Mouse (Mus musculus): ENCODE results near the gene Zrsr2.
A peak's percentile ranks its signal among the peaks of the same experiment; 100 is the strongest.

Gene Zrsr2

GRCm38 (mm10) chrX:163958467-163958875 lies at the start of gene Zrsr2:
Gene Zrsr2 (minus strand): TSS chrX:163958661.
- DNase-seq: peak; percentile 86 to 93

GRCm38 (mm10) chrX:164004809-164005208 lies 46.3 kb upstream of the Zrsr2 start:
- DNase-seq: peak in 1 of 2 experiments; percentile 7

GRCm38 (mm10) chrX:163999848-164000247 lies 41.4 kb upstream of the Zrsr2 start:
- no peak for DNase-seq

GRCm38 (mm10) chrX:163996754-163997153 lies 38.3 kb upstream of the Zrsr2 start:
- no peak for DNase-seq

- no peak for DNase-seq
These were observed 29.4 kb upstream of the Zrsr2 start for GRCm38 (mm10) chrX:163987718-163988374.

- no peak for DNase-seq
These were observed 23.7 kb upstream of the Zrsr2 start for GRCm38 (mm10) chrX:163982129-163982528.

- no peak for DNase-seq
These were observed 23.0 kb upstream of the Zrsr2 start for GRCm38 (mm10) chrX:163981500-163981899.

- no peak for DNase-seq
These were observed 22.6 kb upstream of the Zrsr2 start for GRCm38 (mm10) chrX:163981092-163981491.

GRCm38 (mm10) chrX:163957803-163958466 lies 526 bp downstream of the Zrsr2 start:
- DNase-seq: peak; percentile 60 to 84

- no peak for DNase-seq
These were observed 1.1 kb downstream of the Zrsr2 start for GRCm38 (mm10) chrX:163957381-163957780.

GRCm38 (mm10) chrX:163951618-163952017 lies 6.8 kb downstream of the Zrsr2 start:
- DNase-seq: no peak

GRCm38 (mm10) chrX:163944381-163944780 lies 14.1 kb downstream of the Zrsr2 start:
- DNase-seq: no peak

- DNase-seq: no peak
These were observed 19.9 kb downstream of the Zrsr2 start for GRCm38 (mm10) chrX:163938587-163938986.

- DNase-seq: no peak
These were observed 23.7 kb downstream of the Zrsr2 start for GRCm38 (mm10) chrX:163934731-163935130.

- no peak for DNase-seq
These were observed 28.9 kb downstream of the Zrsr2 start for GRCm38 (mm10) chrX:163929550-163929949.

- DNase-seq: peak; percentile 20 to 21
These were observed 45.7 kb downstream of the Zrsr2 start for GRCm38 (mm10) chrX:163912791-163913190.

GRCm38 (mm10) chrX:163909381-163909780 lies 49.1 kb downstream of the Zrsr2 start:
- DNase-seq: peak; percentile 55 to 58

- peak; percentile 95 to 98 for DNase-seq
These were observed 49.9 kb downstream of the Zrsr2 start, which contains the start of gene Ap1s2 for GRCm38 (mm10) chrX:163908337-163909250. Gene Ap1s2 (plus strand): TSS chrX:163909017.

- DNase-seq: no peak
These were observed 50.5 kb downstream of the Zrsr2 start for GRCm38 (mm10) chrX:163908003-163908336.

- no peak for DNase-seq
These were observed 51.6 kb downstream of the Zrsr2 start for GRCm38 (mm10) chrX:163906861-163907260.

- no peak for DNase-seq
These were observed 58.9 kb downstream of the Zrsr2 start for GRCm38 (mm10) chrX:163899431-163900020.

GRCm38 (mm10) chrX:163897354-163897753 lies 61.1 kb downstream of the Zrsr2 start:
- DNase-seq: no peak

- DNase-seq: no peak
These were observed 72.9 kb downstream of the Zrsr2 start for GRCm38 (mm10) chrX:163885539-163885981.
